Mouse (Mus musculus): Measurements from ENCODE around the gene Sptbn4. TPM values are rescaled to one million over a fixed set of nuclear protein-coding genes. Genes with fewer than 3 reads are reported as not detected.
A peak's percentile ranks its signal among the peaks of the same experiment; 100 is the strongest.

Gene Sptbn4
- total and polyA plus RNA-seq, 2 experiments from 2014 or later, result 3.8 to 22.3 TPM

DNA sequence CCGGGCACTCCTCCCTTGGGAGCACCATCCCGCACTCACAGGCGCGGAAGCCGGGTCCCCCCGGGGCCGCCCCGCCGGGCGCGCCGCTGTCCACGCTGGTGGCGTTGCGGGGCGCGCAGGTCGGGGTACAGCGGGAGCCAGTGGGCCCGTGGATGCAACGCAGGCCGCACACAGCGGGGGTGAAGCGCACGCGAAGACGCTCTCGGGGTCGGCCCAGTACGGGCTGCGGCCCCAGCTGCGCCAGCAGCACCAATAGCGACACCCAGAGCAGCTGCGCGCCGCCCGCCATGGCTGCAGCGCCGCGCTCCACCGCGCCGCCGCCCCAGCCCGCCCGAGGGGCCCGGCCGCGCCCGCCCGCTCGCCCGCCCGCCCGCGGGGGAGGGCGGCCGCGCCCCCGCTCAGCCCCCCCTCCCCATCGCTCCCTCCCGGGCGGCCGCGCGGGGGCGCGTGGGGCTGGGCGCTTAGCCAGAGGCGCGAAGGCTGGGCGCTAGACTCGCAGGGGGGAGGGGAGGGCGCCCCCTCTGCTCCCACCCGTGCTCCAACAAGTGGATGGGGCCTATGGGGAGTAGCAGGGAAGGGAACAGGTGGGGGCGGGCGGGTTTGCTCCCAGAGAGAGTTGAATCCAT is 114.1 kb downstream of the Sptbn4 start:
- peaks cover 66% of the 10 kb centered on the region for H3K27me3 ChIP-seq (ENCODE audit: insufficient read depth, low read length)
- WGBS, result under 1% methylated on average over 55 of the region's 77 CpGs
- no peak overlapping the region for H3K27ac ChIP-seq (ENCODE audit: low read depth, low read length)
- H3K9me3 ChIP-seq (ENCODE audit: low read length), result no peaks in the 10 kb centered on the region
- ATAC-seq, result peak; percentile 25
- peak; percentile 47 for DNase-seq
- peaks cover 18% of the 10 kb centered on the region; the same call in 1 of the 2 replicates for H3K4me1 ChIP-seq (ENCODE audit: insufficient read depth)
- no peaks in the 10 kb centered on the region for H3K36me3 ChIP-seq (ENCODE audit: insufficient read depth)
- H3K4me3 ChIP-seq (ENCODE audit: low read depth, low read length), result peak overlapping the region; percentile 45
- peak overlapping the region; percentile 87 for H3K4me2 ChIP-seq (ENCODE audit: low read depth)
- peak overlapping the region; percentile 42 for H3K9ac ChIP-seq
- no peak; the same call in 1 of the 2 replicates for TF ChIP-seq CTCF (IDR thresholded peaks at IDR 0.05; ENCODE audit: low read depth)

DNA sequence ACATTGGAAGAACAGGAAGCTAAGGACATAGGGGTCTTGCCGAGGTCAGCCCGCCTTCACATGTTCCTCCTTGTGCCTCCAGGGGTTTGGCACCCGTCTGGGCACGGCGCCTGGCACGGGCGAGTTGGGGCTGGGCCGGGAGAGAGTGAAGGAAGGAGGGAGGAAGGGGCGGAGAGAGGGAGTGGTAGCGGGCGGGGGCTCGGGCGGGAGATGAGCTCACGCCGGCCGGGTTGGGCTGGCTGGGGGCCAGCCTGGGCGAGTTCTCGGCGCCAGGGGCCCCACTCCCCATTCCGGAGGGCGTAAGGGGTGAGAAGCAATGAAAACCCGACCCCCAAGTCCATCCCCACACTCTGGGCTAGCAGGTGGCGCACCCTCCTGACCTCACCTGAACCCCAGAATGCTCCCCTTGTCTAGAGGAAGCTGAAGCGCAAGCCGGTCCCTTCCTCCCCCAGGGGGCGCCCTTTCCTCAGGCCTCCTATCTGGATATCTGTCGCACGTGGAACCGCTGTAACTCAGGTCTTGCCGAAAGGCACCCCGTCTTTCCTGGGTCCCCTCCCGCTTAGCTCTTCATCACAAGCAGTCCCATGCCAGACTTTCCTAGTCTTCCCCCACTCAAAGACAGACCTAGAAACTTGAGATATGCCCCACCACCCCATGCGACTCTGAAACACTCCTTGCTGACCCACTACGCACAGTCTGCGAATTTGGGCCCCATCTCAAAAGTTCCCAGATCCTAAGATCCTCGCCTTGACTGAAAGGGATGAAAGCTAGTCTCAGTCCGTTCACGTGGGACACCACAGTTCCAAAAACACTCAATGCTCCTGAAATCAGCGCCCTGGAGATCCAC is 114.9 kb downstream of the Sptbn4 start:
- peak; percentile 73 for DNase-seq
- peak; percentile 14; the same call in 1 of the 2 replicates for ATAC-seq
- Histone ChIP-seq H3K27me3 (ENCODE audit: insufficient read depth, low read length) (peaks cover 73% of the 10 kb centered on the region), H3K27ac (ENCODE audit: low read depth, low read length) (no peak overlapping the region), H3K4me2 (ENCODE audit: low read depth) (peak overlapping the region; percentile 87), H3K4me1 (ENCODE audit: insufficient read depth) (peaks cover 17% of the 10 kb centered on the region; the same call in 1 of the 2 replicates), H3K4me3 (ENCODE audit: low read depth, low read length) (peak overlapping the region; percentile 45), H3K36me3 (ENCODE audit: insufficient read depth) (peaks cover 3% of the 10 kb centered on the region; the same call in 1 of the 2 replicates), H3K9ac (peak overlapping the region; percentile 42), H3K9me3 (ENCODE audit: low read length) (no peaks in the 10 kb centered on the region)
- TF ChIP-seq CTCF (IDR thresholded peaks at IDR 0.05; ENCODE audit: low read depth), result peak; percentile 78
- WGBS, result 7% methylated on average over 35 of the region's 39 CpGs

DNA sequence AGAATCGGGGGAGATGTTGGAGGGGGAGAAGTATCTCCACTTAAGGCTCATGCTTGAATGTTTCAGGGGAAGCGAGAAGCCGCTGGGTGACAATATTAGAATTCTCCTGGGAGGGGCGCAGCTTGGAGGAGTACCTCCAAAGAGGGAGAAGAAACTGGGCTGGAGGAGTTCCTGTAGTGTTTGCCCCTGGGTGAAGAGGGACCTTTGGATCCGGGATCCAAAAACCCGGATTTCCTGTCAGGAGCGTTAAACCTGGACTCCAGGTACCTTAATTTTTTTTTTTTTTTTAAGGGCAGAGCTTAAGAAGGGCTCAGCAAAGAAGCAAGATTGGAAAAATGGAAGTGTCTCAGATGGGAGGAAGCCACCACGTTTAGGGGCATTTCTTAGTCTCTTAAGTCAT is 115.6 kb downstream of the Sptbn4 start:
- H3K9me3 ChIP-seq (ENCODE audit: low read length), result no peaks in the 10 kb centered on the region
- peaks cover 3% of the 10 kb centered on the region; the same call in 1 of the 2 replicates for H3K36me3 ChIP-seq (ENCODE audit: insufficient read depth)
- no peak overlapping the region for H3K9ac ChIP-seq
- peaks cover 73% of the 10 kb centered on the region for H3K27me3 ChIP-seq (ENCODE audit: insufficient read depth, low read length)
- no peak for DNase-seq
- TF ChIP-seq CTCF (IDR thresholded peaks at IDR 0.05; ENCODE audit: low read depth), result no peak
- 13% methylated on average over 8 of the region's 8 CpGs for WGBS
- ATAC-seq, result no peak
- H3K4me3 ChIP-seq (ENCODE audit: low read depth, low read length), result no peak overlapping the region
- H3K27ac ChIP-seq (ENCODE audit: low read depth, low read length), result no peak overlapping the region
- H3K4me1 ChIP-seq (ENCODE audit: insufficient read depth), result peaks cover 13% of the 10 kb centered on the region; the same call in 1 of the 2 replicates
- H3K4me2 ChIP-seq (ENCODE audit: low read depth), result 0 out of 2 replicates have a peak overlapping the region, but pooled peaks have one; percentile 87

DNA sequence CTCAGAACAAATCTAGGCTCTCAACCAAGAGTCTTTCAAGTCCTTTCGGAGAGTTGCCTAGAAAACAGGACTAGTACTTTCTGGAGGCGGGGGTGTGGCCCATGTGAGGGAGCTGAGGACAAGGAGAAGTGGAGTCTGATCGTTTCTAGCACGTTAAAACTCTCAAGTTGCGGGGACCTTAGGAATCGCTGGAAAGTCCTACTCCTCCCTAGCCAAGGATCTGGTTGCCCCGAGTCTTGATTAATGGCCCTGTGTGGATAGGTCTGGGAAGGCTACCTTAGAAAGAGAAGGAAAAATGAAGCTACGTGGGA is 116.0 kb downstream of the Sptbn4 start:
- no peak overlapping the region for H3K27ac ChIP-seq (ENCODE audit: low read depth, low read length)
- H3K9ac ChIP-seq, result no peak overlapping the region
- ATAC-seq, result no peak
- peak; percentile 11 for DNase-seq
- H3K4me1 ChIP-seq (ENCODE audit: insufficient read depth), result peaks cover 12% of the 10 kb centered on the region; the same call in 1 of the 2 replicates
- no peak for TF ChIP-seq CTCF (IDR thresholded peaks at IDR 0.05; ENCODE audit: low read depth)
- no peaks in the 10 kb centered on the region for H3K9me3 ChIP-seq (ENCODE audit: low read length)
- 5% methylated on average over 8 of the region's 8 CpGs for WGBS
- peaks cover 3% of the 10 kb centered on the region; the same call in 1 of the 2 replicates for H3K36me3 ChIP-seq (ENCODE audit: insufficient read depth)
- H3K4me2 ChIP-seq (ENCODE audit: low read depth), result no peak overlapping the region
- H3K4me3 ChIP-seq (ENCODE audit: low read depth, low read length), result no peak overlapping the region
- peaks cover 75% of the 10 kb centered on the region for H3K27me3 ChIP-seq (ENCODE audit: insufficient read depth, low read length)

DNA sequence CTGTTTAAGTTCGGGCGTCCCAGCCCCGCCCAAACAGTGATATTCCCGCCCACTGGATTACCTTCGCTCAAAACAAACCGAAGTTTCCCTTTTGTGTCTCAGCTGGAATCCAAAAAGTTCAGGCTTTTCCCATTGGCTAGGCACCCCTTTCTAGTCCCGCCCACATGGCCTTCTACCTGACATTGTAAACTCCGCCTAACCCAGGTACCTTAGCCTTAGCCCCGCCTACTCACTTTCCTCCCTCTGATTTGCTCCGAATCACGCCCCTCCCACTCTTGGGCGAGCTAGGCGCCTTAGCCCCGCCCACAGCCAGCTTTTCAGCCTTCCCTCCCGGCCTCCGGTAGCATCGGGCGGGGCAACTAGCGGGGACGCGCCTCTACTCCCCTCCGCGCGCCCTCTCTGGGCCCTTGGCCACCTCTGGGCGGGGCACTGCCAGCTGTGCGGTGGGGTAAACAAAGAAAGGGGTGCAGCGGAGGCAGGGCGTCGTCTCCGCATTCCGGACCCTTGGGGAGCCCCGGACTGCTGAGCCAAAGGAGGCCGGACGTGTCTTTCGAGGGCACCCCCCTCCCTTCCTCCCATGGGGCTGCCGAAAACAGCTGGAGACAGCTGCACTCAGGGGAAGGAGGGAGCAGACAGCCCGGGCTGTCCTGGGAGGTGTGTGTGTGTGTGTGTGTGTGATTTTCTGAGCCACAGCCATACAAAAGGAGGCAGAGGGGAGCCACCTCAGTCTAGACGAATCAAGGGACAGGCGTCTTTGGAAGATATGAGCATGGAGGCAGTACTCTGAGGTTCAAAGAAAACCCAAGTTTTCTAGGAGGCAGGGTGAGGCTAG is 116.6 kb downstream of the Sptbn4 start:
- no peak; the same call in 1 of the 2 replicates for ATAC-seq
- Histone ChIP-seq H3K9ac (no peak overlapping the region), H3K36me3 (ENCODE audit: insufficient read depth) (peaks cover 3% of the 10 kb centered on the region; the same call in 1 of the 2 replicates), H3K27ac (ENCODE audit: low read depth, low read length) (no peak overlapping the region), H3K27me3 (ENCODE audit: insufficient read depth, low read length) (peaks cover 76% of the 10 kb centered on the region), H3K4me3 (ENCODE audit: low read depth, low read length) (peak overlapping the region; percentile 29), H3K9me3 (ENCODE audit: low read length) (no peaks in the 10 kb centered on the region), H3K4me2 (ENCODE audit: low read depth) (peak overlapping the region; percentile 50), H3K4me1 (ENCODE audit: insufficient read depth) (peaks cover 6% of the 10 kb centered on the region; the same call in 1 of the 2 replicates)
- WGBS, result 3% methylated on average over 39 of the region's 39 CpGs
- peak; percentile 51 for DNase-seq
- no peak for TF ChIP-seq CTCF (IDR thresholded peaks at IDR 0.05; ENCODE audit: low read depth)

DNA sequence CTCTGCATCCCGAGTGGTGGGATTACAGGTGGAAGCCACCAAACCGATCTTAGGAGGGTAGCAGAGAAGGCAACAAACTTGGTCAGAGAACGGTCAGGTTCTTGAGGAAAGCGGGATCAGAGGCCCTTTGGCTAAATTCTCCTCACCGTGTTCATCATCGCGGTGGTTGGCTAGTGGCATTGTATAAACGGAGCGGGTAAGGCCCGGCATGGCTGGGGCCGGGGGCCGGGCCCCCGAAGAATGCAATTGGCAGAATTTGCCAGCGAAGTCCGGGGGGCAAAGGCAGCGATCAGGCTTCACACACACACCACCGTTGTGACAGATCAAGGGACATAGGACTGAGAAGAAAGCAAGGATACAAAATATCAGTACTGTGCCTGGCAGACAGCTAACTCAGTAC is 117.5 kb downstream of the Sptbn4 start:
- H3K9me3 ChIP-seq (ENCODE audit: low read length), result no peaks in the 10 kb centered on the region
- DNase-seq (no peak), ATAC-seq (no peak)
- H3K36me3 ChIP-seq (ENCODE audit: insufficient read depth), result peaks cover 3% of the 10 kb centered on the region; the same call in 1 of the 2 replicates
- peaks cover 6% of the 10 kb centered on the region; the same call in 1 of the 2 replicates for H3K4me1 ChIP-seq (ENCODE audit: insufficient read depth)
- H3K4me3 ChIP-seq (ENCODE audit: low read depth, low read length), result no peak overlapping the region
- no peak overlapping the region for H3K4me2 ChIP-seq (ENCODE audit: low read depth)
- peaks cover 76% of the 10 kb centered on the region for H3K27me3 ChIP-seq (ENCODE audit: insufficient read depth, low read length)
- no peak overlapping the region for H3K9ac ChIP-seq
- TF ChIP-seq CTCF (IDR thresholded peaks at IDR 0.05; ENCODE audit: low read depth), result no peak
- WGBS, result 25% methylated on average over 17 of the region's 17 CpGs
- no peak overlapping the region for H3K27ac ChIP-seq (ENCODE audit: low read depth, low read length)
